Mouse (Mus musculus): Measurements from ENCODE around the gene Jdp2. TPM values are rescaled to one million over a fixed set of nuclear protein-coding genes. Genes with fewer than 3 reads are reported as not detected.
A peak's percentile ranks its signal among the peaks of the same experiment; 100 is the strongest.

Gene Jdp2
- polyA plus RNA-seq, 1 experiment from 2014 or later = 0.24 TPM

- Histone ChIP-seq H3K4me3 (ENCODE audit: low read depth, low read length) (no peak overlapping the region), H3K4me2 (ENCODE audit: low read length) (no peak overlapping the region), H3K9ac (ENCODE audit: low read length) (no peak overlapping the region), H3K27ac (ENCODE audit: low read depth, low read length) (no peak overlapping the region), H3K4me1 (ENCODE audit: control insufficient read depth, insufficient read depth, low read length) (no peaks in the 10 kb centered on the region), H3K9me3 (replicated peaks; ENCODE audit: control insufficient read depth, low read length) (no peaks in the 10 kb centered on the region), H3K36me3 (ENCODE audit: control insufficient read depth, insufficient read depth, low read length) (peaks cover 3% of the 10 kb centered on the region; the same call in 1 of the 2 replicates), H3K27me3 (replicated peaks; ENCODE audit: control insufficient read depth, insufficient read depth, low read length) (no peaks in the 10 kb centered on the region)
- WGBS = 79% methylated on average over 14 of the region's 14 CpGs
- DNase-seq (ENCODE audit: low spot score) (no peak), ATAC-seq (no peak)
Observed at GRCm38 (mm10) chr12:85607519-85608449, 9.0 kb downstream of the Jdp2 start.

- ATAC-seq = no peak
- H3K9me3 ChIP-seq (replicated peaks; ENCODE audit: control insufficient read depth, low read length) = no peaks in the 10 kb centered on the region
- DNase-seq (ENCODE audit: low spot score) = no peak
- 87% methylated on average over 9 of the region's 9 CpGs for WGBS
- no peak overlapping the region for H3K4me3 ChIP-seq (ENCODE audit: low read depth, low read length)
- no peak overlapping the region for H3K27ac ChIP-seq (ENCODE audit: low read depth, low read length)
- H3K4me1 ChIP-seq (ENCODE audit: control insufficient read depth, insufficient read depth, low read length) = no peaks in the 10 kb centered on the region
- no peaks in the 10 kb centered on the region for H3K27me3 ChIP-seq (replicated peaks; ENCODE audit: control insufficient read depth, insufficient read depth, low read length)
- no peak overlapping the region for H3K4me2 ChIP-seq (ENCODE audit: low read length)
- peaks cover 3% of the 10 kb centered on the region; the same call in 1 of the 2 replicates for H3K36me3 ChIP-seq (ENCODE audit: control insufficient read depth, insufficient read depth, low read length)
- H3K9ac ChIP-seq (ENCODE audit: low read length) = no peak overlapping the region
Observed at GRCm38 (mm10) chr12:85610167-85610566, 11.3 kb downstream of the Jdp2 start.

- peaks cover 3% of the 10 kb centered on the region; the same call in 1 of the 2 replicates for H3K36me3 ChIP-seq (ENCODE audit: control insufficient read depth, insufficient read depth, low read length)
- no peak overlapping the region for H3K27ac ChIP-seq (ENCODE audit: low read depth, low read length)
- no peak overlapping the region for H3K4me3 ChIP-seq (ENCODE audit: low read depth, low read length)
- no peak for DNase-seq (ENCODE audit: low spot score)
- H3K4me2 ChIP-seq (ENCODE audit: low read length) = no peak overlapping the region
- 38% methylated on average over 4 of the region's 4 CpGs for WGBS
- no peaks in the 10 kb centered on the region; the same call in 1 of the 2 replicates for H3K4me1 ChIP-seq (ENCODE audit: control insufficient read depth, insufficient read depth, low read length)
- no peak overlapping the region for H3K9ac ChIP-seq (ENCODE audit: low read length)
- no peak for ATAC-seq
- H3K27me3 ChIP-seq (replicated peaks; ENCODE audit: control insufficient read depth, insufficient read depth, low read length) = no peaks in the 10 kb centered on the region
- H3K9me3 ChIP-seq (replicated peaks; ENCODE audit: control insufficient read depth, low read length) = no peaks in the 10 kb centered on the region
Observed at GRCm38 (mm10) chr12:85614090-85614489, 15.3 kb downstream of the Jdp2 start.

GRCm38 (mm10) chr12:85615486-85615885 is 16.7 kb downstream of the Jdp2 start:
- H3K27ac ChIP-seq (ENCODE audit: low read depth, low read length) = no peak overlapping the region
- no peak for ATAC-seq
- H3K9me3 ChIP-seq (replicated peaks; ENCODE audit: control insufficient read depth, low read length) = no peaks in the 10 kb centered on the region
- DNase-seq (ENCODE audit: low spot score) = no peak
- peaks cover 12% of the 10 kb centered on the region; the same call in 1 of the 2 replicates for H3K4me1 ChIP-seq (ENCODE audit: control insufficient read depth, insufficient read depth, low read length)
- no peak overlapping the region for H3K9ac ChIP-seq (ENCODE audit: low read length)
- no peak overlapping the region for H3K4me3 ChIP-seq (ENCODE audit: low read depth, low read length)
- no peaks in the 10 kb centered on the region for H3K27me3 ChIP-seq (replicated peaks; ENCODE audit: control insufficient read depth, insufficient read depth, low read length)
- 92% methylated on average over 8 of the region's 8 CpGs for WGBS
- H3K4me2 ChIP-seq (ENCODE audit: low read length) = no peak overlapping the region
- peaks cover 3% of the 10 kb centered on the region; the same call in 1 of the 2 replicates for H3K36me3 ChIP-seq (ENCODE audit: control insufficient read depth, insufficient read depth, low read length)

- ATAC-seq (no peak), DNase-seq (ENCODE audit: low spot score) (no peak)
- no peak overlapping the region for H3K4me2 ChIP-seq (ENCODE audit: low read length)
- no peaks in the 10 kb centered on the region for H3K27me3 ChIP-seq (replicated peaks; ENCODE audit: control insufficient read depth, insufficient read depth, low read length)
- H3K9me3 ChIP-seq (replicated peaks; ENCODE audit: control insufficient read depth, low read length) = no peaks in the 10 kb centered on the region
- H3K36me3 ChIP-seq (ENCODE audit: control insufficient read depth, insufficient read depth, low read length) = no peaks in the 10 kb centered on the region
- no peak overlapping the region for H3K4me3 ChIP-seq (ENCODE audit: low read depth, low read length)
- peaks cover 20% of the 10 kb centered on the region; the same call in 1 of the 2 replicates for H3K4me1 ChIP-seq (ENCODE audit: control insufficient read depth, insufficient read depth, low read length)
- no peak overlapping the region for H3K27ac ChIP-seq (ENCODE audit: low read depth, low read length)
- 85% methylated on average over 9 of the region's 9 CpGs for WGBS
- no peak overlapping the region for H3K9ac ChIP-seq (ENCODE audit: low read length)
Observed at GRCm38 (mm10) chr12:85617885-85618284, 19.1 kb downstream of the Jdp2 start.

GRCm38 (mm10) chr12:85618430-85618829 is 19.6 kb downstream of the Jdp2 start:
- Histone ChIP-seq H3K9me3 (replicated peaks; ENCODE audit: control insufficient read depth, low read length) (no peaks in the 10 kb centered on the region), H3K9ac (ENCODE audit: low read length) (no peak overlapping the region), H3K4me1 (ENCODE audit: control insufficient read depth, insufficient read depth, low read length) (peaks cover 20% of the 10 kb centered on the region; the same call in 1 of the 2 replicates), H3K27ac (ENCODE audit: low read depth, low read length) (no peak overlapping the region), H3K27me3 (replicated peaks; ENCODE audit: control insufficient read depth, insufficient read depth, low read length) (no peaks in the 10 kb centered on the region), H3K36me3 (ENCODE audit: control insufficient read depth, insufficient read depth, low read length) (no peaks in the 10 kb centered on the region), H3K4me2 (ENCODE audit: low read length) (no peak overlapping the region), H3K4me3 (ENCODE audit: low read depth, low read length) (no peak overlapping the region)
- no peak for ATAC-seq
- WGBS = 72% methylated on average over 5 of the region's 5 CpGs
- no peak for DNase-seq (ENCODE audit: low spot score)

- Histone ChIP-seq H3K27ac (ENCODE audit: low read depth, low read length) (no peak overlapping the region), H3K9me3 (replicated peaks; ENCODE audit: control insufficient read depth, low read length) (no peaks in the 10 kb centered on the region)
Observed at GRCm38 (mm10) chr12:85619283-85619897, 20.6 kb downstream of the Jdp2 start.

GRCm38 (mm10) chr12:85619898-85620443 is 21.1 kb downstream of the Jdp2 start:
- Histone ChIP-seq H3K9ac (ENCODE audit: low read length) (no peak overlapping the region), H3K4me3 (ENCODE audit: low read depth, low read length) (no peak overlapping the region), H3K4me1 (ENCODE audit: control insufficient read depth, insufficient read depth, low read length) (peaks cover 20% of the 10 kb centered on the region; the same call in 1 of the 2 replicates), H3K27me3 (replicated peaks; ENCODE audit: control insufficient read depth, insufficient read depth, low read length) (no peaks in the 10 kb centered on the region), H3K4me2 (ENCODE audit: low read length) (no peak overlapping the region), H3K36me3 (ENCODE audit: control insufficient read depth, insufficient read depth, low read length) (no peaks in the 10 kb centered on the region), H3K9me3 (replicated peaks; ENCODE audit: control insufficient read depth, low read length) (no peaks in the 10 kb centered on the region), H3K27ac (ENCODE audit: low read depth, low read length) (peak overlapping the region; percentile 18; the same call in 1 of the 2 replicates)
- 35% methylated on average over 11 of the region's 11 CpGs for WGBS
- peak; percentile 72 for DNase-seq (ENCODE audit: low spot score)
- peak; percentile 42; the same call in 1 of the 2 replicates for ATAC-seq

More at GRCm38 (mm10) chr12:85619283-85619897, 20.6 kb downstream of the Jdp2 start:
- no peaks in the 10 kb centered on the region for H3K27me3 ChIP-seq (replicated peaks; ENCODE audit: control insufficient read depth, insufficient read depth, low read length)
- 77% methylated on average over 7 of the region's 7 CpGs for WGBS
- H3K36me3 ChIP-seq (ENCODE audit: control insufficient read depth, insufficient read depth, low read length) = no peaks in the 10 kb centered on the region
- H3K4me3 ChIP-seq (ENCODE audit: low read depth, low read length) = no peak overlapping the region
- peaks cover 20% of the 10 kb centered on the region; the same call in 1 of the 2 replicates for H3K4me1 ChIP-seq (ENCODE audit: control insufficient read depth, insufficient read depth, low read length)
- ATAC-seq = no peak
- H3K9ac ChIP-seq (ENCODE audit: low read length) = no peak overlapping the region
- DNase-seq (ENCODE audit: low spot score) = no peak
- H3K4me2 ChIP-seq (ENCODE audit: low read length) = no peak overlapping the region
